Mouse (Mus musculus): ENCODE results near the gene Stac3. TPM values are rescaled to one million over a fixed set of nuclear protein-coding genes. Genes with fewer than 3 reads are reported as not detected.

Gene Stac3
- polyA plus RNA-seq, 2 experiments, result 4.4 to 43.2 TPM

DNA sequence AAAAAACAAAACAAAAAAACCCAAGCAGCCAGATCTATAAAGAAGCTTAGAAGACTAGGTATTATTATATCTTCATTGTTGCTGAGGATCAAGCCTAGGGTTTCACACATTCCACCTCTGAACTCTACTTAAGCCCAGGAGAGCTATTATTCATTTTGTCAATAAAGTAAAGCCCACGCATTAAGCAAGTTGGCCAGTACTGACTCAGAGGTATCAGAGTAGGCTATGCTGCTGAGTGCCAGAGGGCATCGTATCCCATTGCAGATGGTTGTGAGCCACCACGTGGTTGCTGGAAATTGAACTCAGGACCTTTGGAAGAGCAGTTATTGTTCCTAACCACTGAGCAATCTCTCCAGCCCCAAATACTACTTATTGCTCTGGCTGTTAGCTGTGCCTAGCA lies 42.4 kb downstream of the Stac3 start:
- TF ChIP-seq POLR2A (IDR thresholded peaks at IDR 0.05; ENCODE audit: borderline replicate concordance, extremely low read depth, insufficient read depth, insufficient read length), result no peak
- 61% methylated on average over 3 of the region's 3 CpGs for WGBS
- Histone ChIP-seq H3K4me3 (replicated peaks; ENCODE audit: low read length) (no peak overlapping the region), H3K4me1 (ENCODE audit: control insufficient read depth, insufficient read depth, low read length) (no peaks in the 10 kb centered on the region), H3K9me3 (ENCODE audit: control insufficient read depth, low read length) (no peaks in the 10 kb centered on the region), H3K9ac (ENCODE audit: low read depth, low read length, severe bottlenecking) (no peak overlapping the region), H3K4me2 (replicated peaks; ENCODE audit: low read depth, low read length, severe bottlenecking) (no peak overlapping the region), H3K36me3 (ENCODE audit: control insufficient read depth, insufficient read depth, low read length) (peaks cover 100% of the 10 kb centered on the region), H3K27me3 (ENCODE audit: control insufficient read depth, insufficient read depth, low read length) (no peaks in the 10 kb centered on the region), H3K27ac (replicated peaks; ENCODE audit: low read depth, low read length) (no peak overlapping the region)
- no peak for ATAC-seq (ENCODE audit: low FRiP score, low read depth)
- DNase-seq (ENCODE audit: low spot score), result no peak

DNA sequence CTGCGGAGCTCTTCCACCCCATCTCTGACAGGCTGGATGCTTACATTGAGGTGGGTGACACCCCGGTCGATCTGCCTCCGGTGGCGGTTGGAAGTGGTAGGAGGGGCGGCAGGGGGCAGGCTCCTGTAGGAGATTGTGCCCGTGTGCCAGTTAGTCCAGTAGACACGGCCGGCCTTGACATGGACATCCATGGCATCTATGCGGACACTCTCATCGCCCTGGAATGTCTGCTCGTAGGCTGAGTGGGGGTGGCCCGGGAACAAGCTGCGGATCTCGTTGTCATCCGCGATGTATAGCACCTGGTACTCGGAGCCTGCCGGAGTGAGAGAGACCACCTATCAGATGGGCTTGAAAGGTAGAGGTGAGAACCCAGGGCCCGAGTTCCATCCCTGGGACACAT lies 42.9 kb downstream of the Stac3 start:
- 95% methylated on average over 20 of the region's 20 CpGs for WGBS
- H3K4me2 ChIP-seq (replicated peaks; ENCODE audit: low read depth, low read length, severe bottlenecking), result no peak overlapping the region
- no peaks in the 10 kb centered on the region for H3K27me3 ChIP-seq (ENCODE audit: control insufficient read depth, insufficient read depth, low read length)
- H3K36me3 ChIP-seq (ENCODE audit: control insufficient read depth, insufficient read depth, low read length), result peaks cover 100% of the 10 kb centered on the region
- H3K4me3 ChIP-seq (replicated peaks; ENCODE audit: low read length), result no peak overlapping the region
- ATAC-seq (ENCODE audit: low FRiP score, low read depth) (no peak), DNase-seq (ENCODE audit: low spot score) (no peak)
- H3K9ac ChIP-seq (ENCODE audit: low read depth, low read length, severe bottlenecking), result no peak overlapping the region
- TF ChIP-seq POLR2A (IDR thresholded peaks at IDR 0.05; ENCODE audit: borderline replicate concordance, extremely low read depth, insufficient read depth, insufficient read length), result no peak
- H3K27ac ChIP-seq (replicated peaks; ENCODE audit: low read depth, low read length), result no peak overlapping the region
- H3K9me3 ChIP-seq (ENCODE audit: control insufficient read depth, low read length), result no peaks in the 10 kb centered on the region
- no peaks in the 10 kb centered on the region for H3K4me1 ChIP-seq (ENCODE audit: control insufficient read depth, insufficient read depth, low read length)

DNA sequence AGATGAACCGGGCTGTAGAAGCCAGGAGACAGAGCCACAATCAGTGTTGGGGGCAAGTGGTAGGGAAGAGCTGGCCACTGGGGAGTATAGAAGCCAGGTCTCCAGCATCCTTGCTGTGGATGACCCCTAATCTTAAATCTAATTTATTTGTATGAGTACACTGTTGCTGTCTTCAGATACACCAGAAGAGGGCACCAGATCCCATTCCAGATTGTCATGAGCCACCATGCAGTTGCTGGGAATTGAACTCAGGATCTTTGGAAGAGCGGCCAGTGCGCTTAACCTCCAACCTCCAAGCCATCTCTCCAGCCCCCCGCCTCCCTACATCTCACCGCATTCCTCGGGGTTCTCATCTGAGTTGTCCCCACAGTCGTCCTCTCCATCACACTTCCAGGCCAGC lies 45.0 kb downstream of the Stac3 start:
- Histone ChIP-seq H3K9me3 (ENCODE audit: control insufficient read depth, low read length) (no peaks in the 10 kb centered on the region), H3K27me3 (ENCODE audit: control insufficient read depth, insufficient read depth, low read length) (no peaks in the 10 kb centered on the region), H3K4me2 (replicated peaks; ENCODE audit: low read depth, low read length, severe bottlenecking) (no peak overlapping the region), H3K4me1 (ENCODE audit: control insufficient read depth, insufficient read depth, low read length) (no peaks in the 10 kb centered on the region), H3K27ac (replicated peaks; ENCODE audit: low read depth, low read length) (no peak overlapping the region), H3K9ac (ENCODE audit: low read depth, low read length, severe bottlenecking) (no peak overlapping the region), H3K4me3 (replicated peaks; ENCODE audit: low read length) (no peak overlapping the region), H3K36me3 (ENCODE audit: control insufficient read depth, insufficient read depth, low read length) (peaks cover 100% of the 10 kb centered on the region)
- no peak for DNase-seq (ENCODE audit: low spot score)
- no peak for ATAC-seq (ENCODE audit: low FRiP score, low read depth)
- WGBS, result 89% methylated on average over 7 of the region's 7 CpGs
- no peak for TF ChIP-seq POLR2A (IDR thresholded peaks at IDR 0.05; ENCODE audit: borderline replicate concordance, extremely low read depth, insufficient read depth, insufficient read length)

DNA sequence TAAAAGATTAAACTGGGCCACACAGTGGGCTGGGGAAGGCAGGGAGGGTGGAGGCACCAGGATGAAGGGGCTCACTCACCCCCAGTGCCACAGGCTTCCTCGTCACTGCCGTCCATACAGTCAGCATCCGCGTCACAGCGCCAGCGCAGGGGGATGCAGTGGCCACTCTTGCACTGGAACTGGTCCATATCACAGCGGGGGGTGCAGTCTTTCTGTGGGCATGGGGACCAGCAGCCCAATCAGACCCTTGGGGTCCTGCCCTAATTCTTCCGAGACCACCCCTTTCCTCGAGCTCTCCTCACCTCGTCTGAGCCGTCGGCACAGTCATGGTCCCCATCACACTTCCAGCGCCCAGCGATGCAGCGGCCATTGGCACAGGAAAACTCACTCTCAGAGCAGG lies 46.8 kb downstream of the Stac3 start:
- no peak for TF ChIP-seq POLR2A (IDR thresholded peaks at IDR 0.05; ENCODE audit: borderline replicate concordance, extremely low read depth, insufficient read depth, insufficient read length)
- WGBS, result 91% methylated on average over 15 of the region's 15 CpGs
- DNase-seq (ENCODE audit: low spot score), result no peak
- H3K9ac ChIP-seq (ENCODE audit: low read depth, low read length, severe bottlenecking), result no peak overlapping the region
- H3K4me3 ChIP-seq (replicated peaks; ENCODE audit: low read length), result no peak overlapping the region
- H3K4me1 ChIP-seq (ENCODE audit: control insufficient read depth, insufficient read depth, low read length), result no peaks in the 10 kb centered on the region
- H3K4me2 ChIP-seq (replicated peaks; ENCODE audit: low read depth, low read length, severe bottlenecking), result no peak overlapping the region
- H3K36me3 ChIP-seq (ENCODE audit: control insufficient read depth, insufficient read depth, low read length), result peaks cover 100% of the 10 kb centered on the region
- no peaks in the 10 kb centered on the region for H3K9me3 ChIP-seq (ENCODE audit: control insufficient read depth, low read length)
- H3K27ac ChIP-seq (replicated peaks; ENCODE audit: low read depth, low read length), result no peak overlapping the region
- ATAC-seq (ENCODE audit: low FRiP score, low read depth), result no peak
- H3K27me3 ChIP-seq (ENCODE audit: control insufficient read depth, insufficient read depth, low read length), result no peaks in the 10 kb centered on the region

DNA sequence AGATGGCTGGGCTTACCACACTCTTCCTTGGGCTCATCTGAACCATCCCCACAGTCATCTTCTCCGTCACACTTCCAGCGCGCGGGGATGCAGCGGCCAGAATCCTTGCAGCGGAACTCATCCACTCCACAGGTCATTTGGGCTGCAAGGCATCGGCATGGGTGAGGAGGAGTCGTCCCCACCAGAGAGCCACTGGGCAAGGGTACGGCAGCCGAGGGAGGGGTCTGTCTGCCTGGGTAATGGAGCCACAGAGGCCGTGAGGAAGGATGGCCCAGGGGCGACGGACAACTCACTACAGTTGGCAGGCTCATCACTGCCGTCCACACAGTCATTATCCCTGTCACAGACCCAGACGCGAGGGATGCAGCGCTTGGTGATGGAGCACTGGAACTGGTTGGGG lies 48.4 kb downstream of the Stac3 start:
- Histone ChIP-seq H3K9me3 (ENCODE audit: control insufficient read depth, low read length) (no peaks in the 10 kb centered on the region), H3K4me2 (replicated peaks; ENCODE audit: low read depth, low read length, severe bottlenecking) (no peak overlapping the region), H3K4me1 (ENCODE audit: control insufficient read depth, insufficient read depth, low read length) (no peaks in the 10 kb centered on the region), H3K27ac (replicated peaks; ENCODE audit: low read depth, low read length) (no peak overlapping the region), H3K9ac (ENCODE audit: low read depth, low read length, severe bottlenecking) (no peak overlapping the region), H3K4me3 (replicated peaks; ENCODE audit: low read length) (no peak overlapping the region), H3K36me3 (ENCODE audit: control insufficient read depth, insufficient read depth, low read length) (peaks cover 100% of the 10 kb centered on the region), H3K27me3 (ENCODE audit: control insufficient read depth, insufficient read depth, low read length) (no peaks in the 10 kb centered on the region)
- 93% methylated on average over 17 of the region's 17 CpGs for WGBS
- TF ChIP-seq POLR2A (IDR thresholded peaks at IDR 0.05; ENCODE audit: borderline replicate concordance, extremely low read depth, insufficient read depth, insufficient read length), result no peak
- no peak for DNase-seq (ENCODE audit: low spot score)
- no peak for ATAC-seq (ENCODE audit: low FRiP score, low read depth)

DNA sequence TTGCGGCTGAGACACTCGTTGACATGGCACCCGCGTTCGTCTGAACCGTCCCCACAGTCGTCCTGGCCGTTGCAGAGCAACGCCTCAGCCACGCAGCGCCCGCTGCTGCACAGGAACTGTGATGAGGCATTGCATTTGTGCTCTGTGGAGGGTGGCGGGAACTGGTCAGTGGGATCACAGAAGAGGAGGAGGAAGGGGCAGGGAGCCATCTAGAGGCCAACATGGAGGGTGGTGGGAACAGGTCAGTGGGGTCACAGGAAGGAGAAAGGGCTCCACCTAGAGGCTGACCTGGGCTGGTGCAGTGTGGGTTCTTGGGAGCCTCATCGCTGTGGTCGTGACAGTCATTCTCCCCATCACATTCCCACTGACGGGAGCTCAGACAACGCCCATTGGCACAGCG lies 54.2 kb downstream of the Stac3 start:
- H3K36me3 ChIP-seq (ENCODE audit: control insufficient read depth, insufficient read depth, low read length), result peaks cover 99% of the 10 kb centered on the region
- H3K9ac ChIP-seq (ENCODE audit: low read depth, low read length, severe bottlenecking), result no peak overlapping the region
- H3K4me2 ChIP-seq (replicated peaks; ENCODE audit: low read depth, low read length, severe bottlenecking), result no peak overlapping the region
- no peak overlapping the region for H3K4me3 ChIP-seq (replicated peaks; ENCODE audit: low read length)
- no peaks in the 10 kb centered on the region for H3K9me3 ChIP-seq (ENCODE audit: control insufficient read depth, low read length)
- TF ChIP-seq POLR2A (IDR thresholded peaks at IDR 0.05; ENCODE audit: borderline replicate concordance, extremely low read depth, insufficient read depth, insufficient read length), result no peak
- H3K27me3 ChIP-seq (ENCODE audit: control insufficient read depth, insufficient read depth, low read length), result no peaks in the 10 kb centered on the region
- DNase-seq (ENCODE audit: low spot score), result no peak
- 66% methylated on average over 18 of the region's 18 CpGs for WGBS
- H3K27ac ChIP-seq (replicated peaks; ENCODE audit: low read depth, low read length), result no peak overlapping the region
- ATAC-seq (ENCODE audit: low FRiP score, low read depth), result no peak
- no peaks in the 10 kb centered on the region for H3K4me1 ChIP-seq (ENCODE audit: control insufficient read depth, insufficient read depth, low read length)
